Mouse (Mus musculus) MEL (cell line): ENCODE results near the gene Hist3h2a.
"Not testable (repeated sequence)": the region's sequence is repeated elsewhere in the genome, so short reads cannot be mapped to it uniquely, and the experiment has no call there.

Source experiments
- CHD1 ChIP-seq: IDR thresholded peaks from 2 replicates; pipeline ENCODE4 v1.6.1; 2012; ENCODE audit warnings: low read depth, mild to moderate bottlenecking, inconsistent platforms, low read length, improper control_type of control experiment
- CTCF ChIP-seq, 3 experiments: IDR thresholded peaks in 2 of 3; conservative IDR thresholded peaks in 1 of 3; 2 replicates each; pipeline ENCODE4 v1.5.1; 2011 to 2012; ENCODE audit warnings: low read length in 3 of 3, low read depth in 2 of 3, mild to moderate bottlenecking in 2 of 3, improper control_type of control experiment in 1 of 3, inconsistent platforms in 1 of 3, mixed read lengths in 1 of 3, moderate library complexity in 1 of 3; ENCODE audit not compliant: control insufficient read depth in 1 of 3, insufficient read depth in 1 of 3, poor library complexity in 1 of 3, severe bottlenecking in 1 of 3
- E2F4 ChIP-seq: IDR thresholded peaks from 2 replicates; pipeline ENCODE4 v1.6.1; 2011; ENCODE audit warnings: low read depth, low read length, improper control_type of control experiment, borderline replicate concordance
- ELF1 ChIP-seq: IDR thresholded peaks from 2 replicates; pipeline ENCODE4 v1.6.1; 2014; ENCODE audit warnings: low read depth, mild to moderate bottlenecking, inconsistent platforms, low read length, improper control_type of control experiment, moderate library complexity
- EP300 ChIP-seq, 2 experiments: IDR thresholded peaks; 2 replicates each; pipeline ENCODE4 v1.6.1; 2011; ENCODE audit warnings: improper control_type of control experiment in 2 of 2, low read length in 2 of 2, low read depth in 1 of 2, mild to moderate bottlenecking in 1 of 2
- HCFC1 ChIP-seq: IDR thresholded peaks from 2 replicates; pipeline ENCODE4 v1.6.1; 2012; ENCODE audit warnings: low read depth, mild to moderate bottlenecking, inconsistent platforms, low read length, improper control_type of control experiment, moderate library complexity
- JUND ChIP-seq: IDR thresholded peaks from 2 replicates; pipeline ENCODE4 v1.6.1; 2011; ENCODE audit warnings: low read depth, mild to moderate bottlenecking, improper control_type of control experiment, low read length
- MAFK ChIP-seq: IDR thresholded peaks from 2 replicates; pipeline ENCODE4 v1.6.1; 2011; ENCODE audit warnings: low read depth, mild to moderate bottlenecking, low read length, improper control_type of control experiment, borderline replicate concordance
- MAX ChIP-seq: IDR thresholded peaks from 2 replicates; pipeline ENCODE4 v1.6.1; 2011; ENCODE audit warnings: low read length, improper control_type of control experiment
- MXI1 ChIP-seq: IDR thresholded peaks from 2 replicates; pipeline ENCODE4 v1.6.1; 2011; ENCODE audit warnings: mild to moderate bottlenecking, low read depth, low read length, improper control_type of control experiment
- POLR2A ChIP-seq, 2 experiments: IDR thresholded peaks; 2 replicates each; pipeline ENCODE4 v1.6.1; 2011 to 2012; ENCODE audit warnings: low read length in 2 of 2, mild to moderate bottlenecking in 2 of 2, control low read depth in 1 of 2, improper control_type of control experiment in 1 of 2, low read depth in 1 of 2, moderate library complexity in 1 of 2; ENCODE audit not compliant: control insufficient read depth in 1 of 2, insufficient read depth in 1 of 2, poor library complexity in 1 of 2
- SIN3A ChIP-seq: IDR thresholded peaks from 2 replicates; pipeline ENCODE4 v1.6.1; 2012; ENCODE audit warnings: low read length, improper control_type of control experiment, inconsistent platforms
- UBTF ChIP-seq: IDR thresholded peaks from 2 replicates; pipeline ENCODE4 v1.6.1; 2012; ENCODE audit warnings: low read depth, mild to moderate bottlenecking, inconsistent platforms, low read length, improper control_type of control experiment, moderate library complexity, borderline replicate concordance; ENCODE audit not compliant: insufficient read depth
- ZMIZ1 ChIP-seq: IDR thresholded peaks from 2 replicates; pipeline ENCODE4 v1.6.1; 2012; ENCODE audit warnings: low read depth, mild to moderate bottlenecking, inconsistent platforms, low read length, improper control_type of control experiment, moderate library complexity

- not testable (repeated sequence) for TF ChIP-seq CTCF (IDR thresholded peaks at IDR 0.05 in 2 of 3, conservative IDR thresholded peaks at IDR 0.05 in 1 of 3; ENCODE audit: control insufficient read depth in 1 of 3, insufficient read depth in 1 of 3, low read depth in 2 of 3, low read length in 3 of 3, poor library complexity in 1 of 3, severe bottlenecking in 1 of 3); E2F4; MXI1; HCFC1; MAFK; EP300 (IDR thresholded peaks at IDR 0.05; ENCODE audit: low read depth in 1 of 2, low read length in 2 of 2); MAX; POLR2A (IDR thresholded peaks at IDR 0.05; ENCODE audit: control insufficient read depth in 1 of 2, insufficient read depth in 1 of 2, low read depth in 1 of 2, low read length in 2 of 2, poor library complexity in 1 of 2); CHD1; ZMIZ1; ELF1; JUND; UBTF; SIN3A
These were observed 390 bp upstream of the Hist3h2a start for GRCm38 (mm10) chr11:58954170-58954419.
